Mouse (Mus musculus): ENCODE data around the gene Rnf182. TPM values are rescaled to one million over a fixed set of nuclear protein-coding genes. Genes with fewer than 3 reads are reported as not detected.

The Rnf182 gene
- polyA plus RNA-seq, 1 experiment from 2014 or later = 0.21 TPM

- Histone ChIP-seq H3K4me3 (ENCODE audit: low read depth, low read length) (no peak overlapping the region), H3K27ac (ENCODE audit: low read depth, low read length) (no peak overlapping the region), H3K4me2 (replicated peaks; ENCODE audit: low read depth) (no peak overlapping the region), H3K36me3 (ENCODE audit: control insufficient read depth, insufficient read depth) (no peaks in the 10 kb centered on the region), H3K4me1 (replicated peaks; ENCODE audit: control insufficient read depth, insufficient read depth, low read length) (no peaks in the 10 kb centered on the region), H3K9ac (ENCODE audit: low read depth, low read length) (no peak overlapping the region), H3K27me3 (replicated peaks; ENCODE audit: control insufficient read depth, insufficient read depth, low read length) (no peaks in the 10 kb centered on the region), H3K9me3 (ENCODE audit: control insufficient read depth) (no peaks in the 10 kb centered on the region)
- no peak for ATAC-seq
- 78% methylated on average over 6 of the region's 6 CpGs for WGBS
- TF ChIP-seq CTCF (IDR thresholded peaks at IDR 0.05; ENCODE audit: low read depth) = no peak
These were observed 33.0 kb downstream of the Rnf182 start for GRCm38 (mm10) chr13:43648556-43648955.

GRCm38 (mm10) chr13:43651277-43651676 lies 35.8 kb downstream of the Rnf182 start:
- Histone ChIP-seq H3K4me2 (replicated peaks; ENCODE audit: low read depth) (no peak overlapping the region), H3K4me1 (replicated peaks; ENCODE audit: control insufficient read depth, insufficient read depth, low read length) (no peaks in the 10 kb centered on the region), H3K9ac (ENCODE audit: low read depth, low read length) (no peak overlapping the region), H3K4me3 (ENCODE audit: low read depth, low read length) (no peak overlapping the region), H3K27me3 (replicated peaks; ENCODE audit: control insufficient read depth, insufficient read depth, low read length) (no peaks in the 10 kb centered on the region), H3K27ac (ENCODE audit: low read depth, low read length) (no peak overlapping the region), H3K9me3 (ENCODE audit: control insufficient read depth) (no peaks in the 10 kb centered on the region), H3K36me3 (ENCODE audit: control insufficient read depth, insufficient read depth) (no peaks in the 10 kb centered on the region)
- WGBS = 76% methylated on average over 3 of the region's 3 CpGs
- no peak for TF ChIP-seq CTCF (IDR thresholded peaks at IDR 0.05; ENCODE audit: low read depth)
- no peak for ATAC-seq

- WGBS = 40% methylated on average over 6 of the region's 6 CpGs
- no peaks in the 10 kb centered on the region for H3K9me3 ChIP-seq (ENCODE audit: control insufficient read depth)
- H3K27ac ChIP-seq (ENCODE audit: low read depth, low read length) = no peak overlapping the region
These were observed 38.6 kb downstream of the Rnf182 start for GRCm38 (mm10) chr13:43654091-43654490.

DNA sequence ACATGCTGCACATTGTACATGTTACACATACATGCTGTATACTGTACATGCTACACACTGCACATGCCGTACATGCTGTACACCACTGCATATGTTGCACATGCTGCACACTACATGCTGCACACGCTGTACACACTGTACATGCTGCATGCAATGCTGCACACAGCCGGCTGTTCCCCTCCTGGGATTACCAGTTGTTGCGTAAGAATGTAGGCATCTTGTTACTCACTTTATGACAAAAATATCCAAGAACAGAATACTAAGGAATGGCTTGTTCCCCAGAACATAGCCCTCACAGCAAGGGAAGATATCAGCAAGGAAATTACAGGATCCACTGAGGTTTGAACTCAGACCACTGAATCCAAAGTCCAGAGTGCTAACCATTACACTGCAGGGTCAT lies 47.7 kb downstream of the Rnf182 start:
- no peak for ATAC-seq
- WGBS = 86% methylated on average over 4 of the region's 4 CpGs
- H3K9ac ChIP-seq (ENCODE audit: low read depth, low read length) = no peak overlapping the region

More at GRCm38 (mm10) chr13:43654091-43654490, 38.6 kb downstream of the Rnf182 start:
- H3K4me1 ChIP-seq (replicated peaks; ENCODE audit: control insufficient read depth, insufficient read depth, low read length) = no peaks in the 10 kb centered on the region
- H3K36me3 ChIP-seq (ENCODE audit: control insufficient read depth, insufficient read depth) = no peaks in the 10 kb centered on the region
- H3K27me3 ChIP-seq (replicated peaks; ENCODE audit: control insufficient read depth, insufficient read depth, low read length) = no peaks in the 10 kb centered on the region
- no peak overlapping the region for H3K4me2 ChIP-seq (replicated peaks; ENCODE audit: low read depth)
- H3K4me3 ChIP-seq (ENCODE audit: low read depth, low read length) = no peak overlapping the region
- H3K9ac ChIP-seq (ENCODE audit: low read depth, low read length) = no peak overlapping the region
- no peak for TF ChIP-seq CTCF (IDR thresholded peaks at IDR 0.05; ENCODE audit: low read depth)
- no peak for ATAC-seq

GRCm38 (mm10) chr13:43666130-43666529 lies 50.6 kb downstream of the Rnf182 start:
- no peaks in the 10 kb centered on the region for H3K27me3 ChIP-seq (replicated peaks; ENCODE audit: control insufficient read depth, insufficient read depth, low read length)
- 95% methylated on average over 12 of the region's 12 CpGs for WGBS
- no peak overlapping the region for H3K4me2 ChIP-seq (replicated peaks; ENCODE audit: low read depth)
- H3K9me3 ChIP-seq (ENCODE audit: control insufficient read depth) = no peaks in the 10 kb centered on the region
- no peak overlapping the region for H3K9ac ChIP-seq (ENCODE audit: low read depth, low read length)
- H3K4me1 ChIP-seq (replicated peaks; ENCODE audit: control insufficient read depth, insufficient read depth, low read length) = no peaks in the 10 kb centered on the region
- H3K4me3 ChIP-seq (ENCODE audit: low read depth, low read length) = no peak overlapping the region
- H3K36me3 ChIP-seq (ENCODE audit: control insufficient read depth, insufficient read depth) = no peaks in the 10 kb centered on the region
- no peak for ATAC-seq
- H3K27ac ChIP-seq (ENCODE audit: low read depth, low read length) = no peak overlapping the region
- TF ChIP-seq CTCF (IDR thresholded peaks at IDR 0.05; ENCODE audit: low read depth) = no peak

More for the DNA sequence above, 47.7 kb downstream of the Rnf182 start:
- H3K4me2 ChIP-seq (replicated peaks; ENCODE audit: low read depth) = no peak overlapping the region
- H3K9me3 ChIP-seq (ENCODE audit: control insufficient read depth) = no peaks in the 10 kb centered on the region
- no peak overlapping the region for H3K27ac ChIP-seq (ENCODE audit: low read depth, low read length)
- TF ChIP-seq CTCF (IDR thresholded peaks at IDR 0.05; ENCODE audit: low read depth) = no peak
- H3K36me3 ChIP-seq (ENCODE audit: control insufficient read depth, insufficient read depth) = no peaks in the 10 kb centered on the region
- no peaks in the 10 kb centered on the region for H3K27me3 ChIP-seq (replicated peaks; ENCODE audit: control insufficient read depth, insufficient read depth, low read length)
- H3K4me3 ChIP-seq (ENCODE audit: low read depth, low read length) = no peak overlapping the region
- no peaks in the 10 kb centered on the region for H3K4me1 ChIP-seq (replicated peaks; ENCODE audit: control insufficient read depth, insufficient read depth, low read length)

DNA sequence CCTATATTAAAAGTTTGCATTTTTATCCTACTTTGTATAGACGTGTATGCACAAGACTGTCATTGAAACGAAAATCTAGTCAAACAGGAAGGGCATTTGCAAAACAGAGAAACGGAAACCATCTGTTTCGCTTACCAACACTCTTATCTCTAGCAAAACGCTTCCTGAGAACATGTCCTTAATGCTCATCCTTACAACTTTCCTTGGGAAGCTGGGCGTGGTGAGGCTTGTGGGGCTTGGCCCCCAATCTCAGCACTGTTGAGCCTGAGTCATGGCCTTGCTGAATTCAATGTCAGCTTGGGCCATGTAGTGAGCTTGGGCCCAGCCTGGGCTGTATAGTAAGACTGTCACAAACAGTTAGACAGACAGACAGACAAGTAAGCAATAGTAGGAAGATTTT lies 51.4 kb downstream of the Rnf182 start:
- no peaks in the 10 kb centered on the region for H3K36me3 ChIP-seq (ENCODE audit: control insufficient read depth, insufficient read depth)
- no peaks in the 10 kb centered on the region for H3K9me3 ChIP-seq (ENCODE audit: control insufficient read depth)
- H3K4me3 ChIP-seq (ENCODE audit: low read depth, low read length) = no peak overlapping the region
- no peak for TF ChIP-seq CTCF (IDR thresholded peaks at IDR 0.05; ENCODE audit: low read depth)
- no peak for ATAC-seq
- WGBS = 51% methylated on average over 6 of the region's 6 CpGs
- H3K9ac ChIP-seq (ENCODE audit: low read depth, low read length) = no peak overlapping the region
- H3K4me2 ChIP-seq (replicated peaks; ENCODE audit: low read depth) = no peak overlapping the region
- no peaks in the 10 kb centered on the region for H3K4me1 ChIP-seq (replicated peaks; ENCODE audit: control insufficient read depth, insufficient read depth, low read length)
- no peak overlapping the region for H3K27ac ChIP-seq (ENCODE audit: low read depth, low read length)
- H3K27me3 ChIP-seq (replicated peaks; ENCODE audit: control insufficient read depth, insufficient read depth, low read length) = no peaks in the 10 kb centered on the region

Measured in intestine, postnatal 0 days (tissue).